Mouse (Mus musculus) testis, adult 2 months (tissue): ENCODE results near the gene Cpt1a.

Source experiments
- CTCF ChIP-seq: fragments of 200-500 bp; IDR thresholded peaks from 2 replicates; pipeline ENCODE4 v1.5.1; 2012; ENCODE audit warnings: low read depth, mild to moderate bottlenecking, inconsistent platforms, low read length, moderate library complexity; ENCODE audit not compliant: control insufficient read depth, insufficient read depth, insufficient replicate concordance
- POLR2A ChIP-seq: fragments of 200-500 bp; IDR thresholded peaks from 2 replicates; pipeline ENCODE4 v1.6.1; 2012; ENCODE audit warnings: low read depth, mild to moderate bottlenecking, inconsistent platforms, low read length, moderate library complexity; ENCODE audit not compliant: control insufficient read depth

- no peak for TF ChIP-seq POLR2A
- no peak for TF ChIP-seq CTCF
Measured at GRCm38 (mm10) chr19:3422981-3423380, 100.8 kb downstream of the Cpt1a start.
